Mouse (Mus musculus) bone marrow, adult 2 months (tissue): Measurements from ENCODE around the gene Zfp296.

Experiments
- CTCF ChIP-seq: fragments of 200-500 bp; IDR thresholded peaks from 2 replicates; pipeline ENCODE4 v1.5.1; 2011; ENCODE audit warnings: low read length, control low read depth; ENCODE audit not compliant: control insufficient read depth, insufficient read depth
- POLR2A ChIP-seq: fragments of 200-500 bp; IDR thresholded peaks from 2 replicates; pipeline ENCODE4 v1.6.1; 2011; ENCODE audit warnings: low read depth, mild to moderate bottlenecking, control low read depth, low read length, borderline replicate concordance; ENCODE audit not compliant: control insufficient read depth

DNA sequence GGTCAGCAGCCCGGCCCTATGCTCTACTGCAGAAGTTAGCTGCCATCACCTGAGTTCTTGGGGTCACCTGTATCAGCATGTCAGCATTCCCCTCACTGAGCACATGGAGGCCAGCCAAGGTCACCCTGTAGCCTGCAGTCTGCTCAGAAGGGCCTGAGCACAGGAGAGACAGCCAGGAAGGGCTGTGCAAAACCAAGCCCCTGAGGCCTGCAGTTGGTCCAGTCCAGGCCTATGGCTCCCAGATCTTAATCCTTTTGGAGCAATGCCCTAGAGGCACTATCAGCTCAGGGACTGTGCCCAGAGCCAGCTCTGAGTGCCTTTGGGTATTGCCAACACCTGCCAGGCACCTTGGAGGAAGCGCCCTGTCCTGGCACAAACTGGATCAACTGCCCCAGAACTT is 20.0 kb upstream of the Zfp296 start:
- TF ChIP-seq CTCF = no peak
- no peak for TF ChIP-seq POLR2A
